Mouse (Mus musculus) adrenal gland, postnatal 0 days (tissue): ENCODE data around the gene Imp3. TPM values are rescaled to one million over a fixed set of nuclear protein-coding genes. Genes with fewer than 3 reads are reported as not detected.

ENCODE experiments used
- polyA plus RNA-seq: library from polyadenylated mRNA; unstranded; fragments of >200 nt; fragmentation: Nextera tagmentation; extraction: Ambion mirVana; gene quantifications from 2 replicates; pipeline ENCODE4 v1.2.1, GENCODE M21; 2015

The Imp3 gene
- polyA plus RNA-seq = 112 and 123 TPM in 2 replicates

DNA sequence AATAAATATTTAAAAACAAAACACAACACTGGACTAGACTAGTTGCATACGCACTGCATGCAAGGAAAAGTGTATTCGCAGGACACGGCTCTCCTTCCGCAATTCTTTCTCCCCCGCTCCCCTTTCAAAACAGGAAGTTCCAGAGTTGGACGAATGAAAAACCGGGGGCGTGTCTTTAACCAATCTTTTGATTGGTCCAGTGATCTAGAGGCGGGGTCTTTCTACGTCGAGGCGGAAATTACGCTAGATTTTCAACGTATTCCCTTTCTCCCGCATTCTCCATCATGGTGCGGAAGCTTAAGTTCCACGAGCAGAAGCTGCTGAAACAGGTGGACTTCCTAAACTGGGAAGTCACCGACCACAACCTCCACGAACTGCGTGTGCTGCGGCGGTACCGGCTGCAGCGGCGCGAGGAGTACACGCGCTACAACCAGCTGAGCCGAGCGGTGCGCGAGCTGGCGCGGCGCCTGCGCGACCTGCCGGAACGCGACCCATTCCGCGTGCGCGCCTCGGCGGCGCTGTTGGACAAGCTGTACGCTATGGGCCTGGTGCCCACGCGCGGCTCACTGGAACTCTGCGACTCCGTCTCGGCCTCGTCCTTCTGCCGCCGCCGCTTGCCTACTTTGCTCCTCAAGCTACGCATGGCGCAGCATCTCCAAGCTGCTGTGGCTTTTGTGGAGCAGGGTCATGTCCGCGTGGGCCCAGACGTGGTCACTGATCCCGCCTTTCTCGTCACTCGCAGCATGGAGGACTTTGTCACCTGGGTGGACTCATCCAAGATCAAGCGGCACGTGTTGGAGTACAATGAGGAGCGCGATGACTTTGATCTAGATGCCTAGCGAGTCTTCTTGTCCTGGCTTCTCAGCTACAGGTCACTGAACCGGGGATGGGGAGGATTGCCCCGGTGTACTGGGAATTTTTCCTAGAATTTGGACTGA, at the start of gene Imp3:
Gene Imp3, plus strand, starts transcription at position 253 of the 938 bp plus-strand sequence.

DNA sequence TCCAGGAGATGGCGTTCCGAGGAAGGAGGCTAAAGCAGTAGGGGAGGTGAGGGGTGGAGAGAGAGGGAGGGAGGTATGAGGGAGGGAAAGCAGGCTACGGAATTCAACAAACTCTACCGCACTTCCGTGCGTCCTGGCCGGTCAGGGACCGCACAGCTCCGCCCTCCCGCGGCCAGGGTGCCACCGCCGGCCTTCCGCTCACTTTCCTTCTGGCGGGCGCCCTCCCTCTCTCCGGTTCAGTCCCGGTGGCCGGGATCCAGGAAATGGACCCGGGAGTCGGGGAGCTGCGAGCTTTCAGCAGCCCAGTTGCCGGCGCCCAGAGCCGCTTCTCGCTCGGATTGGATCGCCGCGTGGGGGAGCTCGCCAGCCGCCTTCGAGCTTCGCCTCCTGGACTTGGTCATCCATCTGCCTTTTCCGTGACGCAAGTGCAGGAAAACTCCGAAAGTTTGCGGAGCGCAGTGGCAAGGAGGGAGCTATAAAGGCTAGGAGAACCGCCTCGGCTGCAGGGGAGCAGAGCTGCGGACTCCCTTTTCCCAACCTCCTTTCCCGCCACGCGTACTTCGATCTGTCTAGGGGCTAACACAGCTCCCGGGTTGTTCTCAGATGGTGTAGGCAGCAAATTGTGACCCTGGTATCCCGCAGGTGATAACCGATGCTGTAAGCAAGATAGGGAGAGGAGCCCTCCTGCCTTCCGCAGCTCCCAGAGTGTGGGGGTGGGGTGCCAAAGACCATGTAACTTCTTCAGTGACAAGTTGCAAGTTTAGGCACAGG, 9.0 kb upstream of the Imp3 start, which contains the start of gene Snx33:
Gene Snx33, minus strand, starts transcription at position 331 of the 771 bp plus-strand sequence.

DNA sequence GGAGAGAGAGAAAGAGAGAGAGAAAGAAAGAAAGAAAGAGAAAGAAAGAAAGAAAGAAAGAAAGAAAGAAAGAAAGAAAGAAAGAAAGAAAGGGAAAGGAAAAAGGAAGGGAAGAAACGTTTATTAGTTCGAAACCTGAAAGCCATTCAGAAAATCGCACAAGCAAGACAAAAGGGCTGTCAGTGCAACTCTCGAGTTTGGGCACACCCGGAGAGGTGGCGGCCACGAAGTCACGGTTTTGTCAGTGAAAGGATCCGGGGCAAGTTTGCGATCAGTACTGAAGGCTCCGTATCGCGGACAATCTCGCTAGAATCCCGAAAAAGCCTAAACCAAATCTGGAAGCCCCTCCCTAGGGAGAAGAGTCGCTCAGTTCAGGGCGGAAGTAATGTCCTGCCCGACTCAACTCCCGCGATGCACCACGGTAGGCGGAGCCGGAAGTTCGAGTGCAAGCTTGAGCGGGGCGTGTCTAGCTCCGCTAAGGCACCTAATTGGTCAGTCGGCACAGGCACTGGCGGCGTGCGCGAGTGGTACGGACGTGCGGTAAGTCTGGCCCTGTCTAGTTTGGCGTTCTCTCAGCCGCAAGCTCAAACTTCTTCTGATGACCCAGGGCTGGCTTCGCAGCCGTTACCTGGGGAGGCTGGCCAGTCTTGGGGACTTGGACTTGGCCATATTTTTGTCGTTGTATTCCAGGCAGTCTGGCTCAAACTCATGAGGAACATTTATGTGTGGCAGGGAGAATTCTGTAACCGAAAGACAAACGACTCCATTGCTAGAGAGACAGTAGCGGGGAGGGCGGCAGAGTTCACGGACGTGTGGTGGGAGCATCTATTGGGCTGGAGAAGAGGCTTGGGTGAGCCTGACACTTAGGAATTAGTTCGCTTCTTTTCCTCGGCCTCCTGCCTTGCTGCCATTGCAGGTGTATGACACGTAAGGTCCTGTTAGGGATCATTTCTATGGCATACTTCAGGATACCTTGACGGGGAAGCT, 13.4 kb downstream of the Imp3 start, which contains the start of gene Snupn:
Gene Snupn, plus strand, starts transcription at position 465 of the 987 bp plus-strand sequence.

Other genes with a start within 250 kb of the Imp3 start
- gene Lingo1, start 141.0 kb upstream of the Imp3 start, polyA plus RNA-seq = 5.4 and 13.2 TPM in 2 replicates
- 0.16 and 0.25 TPM in 2 replicates for gene Odf3l1, start 72.8 kb upstream of the Imp3 start, polyA plus RNA-seq
- 4.4 TPM in 2 replicates for gene Cspg4, start 72.4 kb upstream of the Imp3 start, polyA plus RNA-seq
- 5.7 and 8.7 TPM in 2 replicates for gene Snx33, start 9.1 kb upstream of the Imp3 start, polyA plus RNA-seq
- 16.9 and 20.7 TPM in 2 replicates for gene Snupn, start 13.4 kb downstream of the Imp3 start, polyA plus RNA-seq
- 23.3 and 28.3 TPM in 2 replicates for gene Ptpn9, start 57.4 kb downstream of the Imp3 start, polyA plus RNA-seq
- 10.4 and 14.0 TPM in 2 replicates for gene Sin3a, start 134.6 kb downstream of the Imp3 start, polyA plus RNA-seq
- gene Man2c1, start 193.2 kb downstream of the Imp3 start, polyA plus RNA-seq = 43.0 and 62.1 TPM in 2 replicates
- 5.8 and 10.1 TPM in 2 replicates for gene Neil1, start 210.8 kb downstream of the Imp3 start, polyA plus RNA-seq
- 127 and 149 TPM in 2 replicates for gene Commd4, start 220.9 kb downstream of the Imp3 start, polyA plus RNA-seq